Mouse (Mus musculus): ENCODE results near the gene Igf1r.

GRCm38 (mm10) chr7:68057010-68057409, 104.4 kb downstream of the Igf1r start:
- TF ChIP-seq TAL1 (IDR thresholded peaks at IDR 0.05; ENCODE audit: low read length) (no peak), GATA1 (IDR thresholded peaks at IDR 0.05; ENCODE audit: low read length) (no peak)
